Mouse (Mus musculus) CD4-positive, CD25-positive, alpha-beta regulatory T cell, adult 2 months (primary cell): Measurements from ENCODE around the gene Tmem131l.
"Not testable (repeated sequence)": the region's sequence is repeated elsewhere in the genome, so short reads cannot be mapped to it uniquely, and the experiment has no call there.

Experiments used
- DNase-seq: peaks from one replicate; pipeline ENCODE4 v3.0.0-alpha.2; 2012; ENCODE audit warnings: low read depth, low spot score

Gene Tmem131l

GRCm38 (mm10) chr3:83869776-83870175 lies 170.2 kb downstream of the Tmem131l start:
- DNase-seq, result no peak

GRCm38 (mm10) chr3:83867026-83867425 lies 172.9 kb downstream of the Tmem131l start:
- not testable (repeated sequence) for DNase-seq

- DNase-seq, result no peak
Measured at GRCm38 (mm10) chr3:83865216-83865615, 174.8 kb downstream of the Tmem131l start.

- DNase-seq, result no peak
Measured at GRCm38 (mm10) chr3:83864064-83864548, 175.9 kb downstream of the Tmem131l start.

GRCm38 (mm10) chr3:83862956-83863355 lies 177.0 kb downstream of the Tmem131l start:
- DNase-seq, result peak; percentile 65

- no peak for DNase-seq
Measured at GRCm38 (mm10) chr3:83859595-83859994, 180.4 kb downstream of the Tmem131l start.

- DNase-seq, result no peak
Measured at GRCm38 (mm10) chr3:83859071-83859470, 180.9 kb downstream of the Tmem131l start.

GRCm38 (mm10) chr3:83857621-83858020 lies 182.4 kb downstream of the Tmem131l start:
- no peak for DNase-seq

GRCm38 (mm10) chr3:83855643-83856042 lies 184.3 kb downstream of the Tmem131l start:
- DNase-seq, result no peak

GRCm38 (mm10) chr3:83849341-83849740 lies 190.6 kb downstream of the Tmem131l start:
- no peak for DNase-seq
